Mouse (Mus musculus) retina, embryonic 14.5 days (tissue): ENCODE results near the gene Sec14l4.
A peak's percentile ranks its signal among the peaks of the same experiment; 100 is the strongest.

Experiments
- DNase-seq: peaks from one replicate; pipeline ENCODE4 v3.0.0-alpha.2; 2015; ENCODE audit warnings: low spot score

Gene Sec14l4

DNA sequence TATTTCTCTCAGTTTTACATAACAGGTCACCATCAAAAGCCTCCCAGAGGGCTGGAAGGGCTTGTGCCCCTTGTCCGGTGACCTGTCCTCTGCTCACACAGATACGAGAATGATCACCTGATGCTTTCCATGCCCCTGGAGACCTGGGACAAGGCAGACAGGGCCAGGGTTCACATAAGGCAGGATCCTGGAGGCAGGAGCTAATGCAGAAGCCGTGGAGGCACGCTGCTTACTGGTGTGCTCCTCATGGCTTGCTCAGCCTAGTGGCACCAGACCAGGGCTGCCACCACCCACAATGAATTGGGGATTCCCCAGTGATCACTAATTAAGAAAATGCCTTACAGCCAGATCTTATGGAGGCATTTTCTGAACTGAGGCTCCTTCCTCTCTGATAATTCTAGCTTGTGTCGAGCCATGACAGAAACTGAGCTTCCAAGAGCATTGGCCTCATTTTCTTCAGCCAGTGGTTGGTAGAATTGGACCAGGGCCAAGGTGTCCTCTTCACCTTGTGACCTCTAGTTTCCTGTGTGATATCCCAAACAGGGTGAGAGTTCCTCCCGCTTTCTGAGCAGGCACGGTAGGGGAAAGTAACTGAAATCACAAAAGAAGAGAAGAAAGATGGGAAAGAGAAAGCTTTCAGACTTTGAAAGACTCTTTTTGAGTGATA lies 47.1 kb downstream of the Sec14l4 start:
- DNase-seq = no peak

DNA sequence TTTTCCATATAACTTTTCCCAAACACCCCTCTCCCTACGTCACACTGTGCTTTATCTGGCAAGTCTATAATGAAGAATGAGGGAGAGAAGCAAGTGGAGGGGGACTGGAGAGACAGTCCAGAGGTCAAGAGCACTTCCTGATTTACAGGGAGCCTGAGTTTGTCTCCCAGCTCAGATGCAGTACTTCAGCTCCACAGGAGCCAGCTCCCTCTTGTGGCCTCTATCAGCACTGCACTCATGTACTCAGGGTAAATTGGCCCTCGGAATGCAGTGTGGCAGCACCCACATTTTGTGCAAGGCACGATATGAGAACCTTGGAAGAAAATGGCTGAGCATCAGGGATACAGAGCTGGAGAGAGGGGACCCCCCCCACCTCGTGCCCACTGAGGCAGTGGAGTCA lies 49.0 kb downstream of the Sec14l4 start:
- DNase-seq = peak; percentile 78

GRCm38 (mm10) chr11:4083316-4084078 lies 52.2 kb downstream of the Sec14l4 start:
- DNase-seq = peak; percentile 95

- DNase-seq = no peak
These were observed 55.0 kb downstream of the Sec14l4 start for GRCm38 (mm10) chr11:4086246-4086645.

- DNase-seq = no peak
These were observed 56.0 kb downstream of the Sec14l4 start for GRCm38 (mm10) chr11:4087267-4087666.

DNA sequence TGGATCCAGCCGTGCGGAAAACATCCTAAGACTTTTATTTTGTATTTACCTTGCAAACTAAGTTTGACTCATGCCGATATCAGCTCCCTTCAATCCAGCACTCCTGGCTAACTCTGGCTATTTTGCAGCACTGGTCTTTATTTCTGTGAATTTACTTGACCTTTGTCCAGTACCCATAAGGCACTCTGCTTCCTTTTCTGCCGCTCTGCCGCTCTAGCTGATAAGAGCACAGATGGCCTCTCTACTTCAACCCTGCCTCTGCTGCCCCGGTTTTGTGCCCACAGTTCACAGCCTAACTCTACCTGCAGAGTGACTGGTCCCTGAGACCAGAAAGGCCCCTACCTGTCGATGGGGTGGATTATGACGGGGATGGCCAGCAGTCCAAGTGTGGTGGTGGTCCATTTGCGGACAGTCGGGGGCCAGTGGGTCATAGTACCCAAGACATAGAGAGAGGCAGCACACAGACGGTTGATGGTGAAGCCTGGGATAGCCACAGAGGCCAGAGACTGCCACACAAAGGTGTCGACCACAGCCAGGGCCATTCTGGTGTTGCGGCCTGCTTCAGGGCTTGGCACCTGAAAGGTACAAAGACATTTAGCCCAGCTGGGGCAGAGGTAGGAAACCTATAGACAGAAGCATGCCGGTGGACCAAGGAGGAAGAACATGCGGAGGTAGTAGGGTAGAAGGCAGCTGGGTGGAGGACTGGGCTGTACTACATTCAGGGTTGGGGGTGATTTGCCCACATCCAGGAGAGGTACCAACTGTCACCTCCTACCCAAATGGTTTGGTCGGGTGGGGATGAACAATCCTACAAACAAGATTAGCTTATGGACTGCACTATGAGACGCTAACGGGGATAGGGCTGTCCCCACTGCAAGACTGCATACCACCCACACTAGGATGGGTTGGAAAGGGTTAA lies 62.5 kb downstream of the Sec14l4 start:
- DNase-seq = no peak

DNA sequence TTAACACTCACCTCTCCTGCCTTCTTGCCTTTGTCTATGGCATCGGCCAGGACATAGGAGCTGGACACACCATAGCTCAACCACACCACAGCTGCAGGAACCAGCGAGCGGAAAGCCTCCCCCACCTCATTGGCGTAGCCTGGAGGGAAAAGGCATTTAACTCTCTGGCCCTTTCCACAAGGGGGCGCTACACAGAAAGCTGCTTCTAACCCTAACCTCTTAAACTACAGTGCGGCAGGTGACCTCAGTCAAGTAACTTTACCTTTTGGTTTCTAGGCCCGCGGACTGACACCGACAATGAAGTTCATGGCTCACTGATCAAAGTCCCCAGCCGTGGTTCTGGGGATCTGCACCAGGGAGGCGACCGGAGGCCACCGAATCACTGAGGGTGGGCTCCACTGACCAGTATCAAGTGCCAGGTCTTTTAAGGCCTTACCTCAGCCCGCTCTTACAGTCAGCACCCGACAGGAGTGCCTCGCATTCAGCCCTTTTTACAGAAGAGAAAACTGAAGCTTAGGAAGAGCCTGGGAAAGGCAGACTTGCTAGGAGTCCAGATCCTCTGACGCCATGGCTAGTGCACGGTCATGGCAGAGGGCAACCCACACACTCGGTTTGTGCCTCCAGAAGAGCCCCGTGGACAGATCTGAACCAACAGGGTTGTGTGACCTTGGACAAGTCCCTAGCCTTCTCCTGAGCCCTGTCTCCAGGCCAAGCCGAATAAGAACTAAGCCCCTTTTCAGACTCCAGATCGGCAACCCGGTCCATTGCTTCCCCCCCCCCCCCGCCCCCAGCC lies 63.3 kb downstream of the Sec14l4 start:
- DNase-seq = peak; percentile 85

DNA sequence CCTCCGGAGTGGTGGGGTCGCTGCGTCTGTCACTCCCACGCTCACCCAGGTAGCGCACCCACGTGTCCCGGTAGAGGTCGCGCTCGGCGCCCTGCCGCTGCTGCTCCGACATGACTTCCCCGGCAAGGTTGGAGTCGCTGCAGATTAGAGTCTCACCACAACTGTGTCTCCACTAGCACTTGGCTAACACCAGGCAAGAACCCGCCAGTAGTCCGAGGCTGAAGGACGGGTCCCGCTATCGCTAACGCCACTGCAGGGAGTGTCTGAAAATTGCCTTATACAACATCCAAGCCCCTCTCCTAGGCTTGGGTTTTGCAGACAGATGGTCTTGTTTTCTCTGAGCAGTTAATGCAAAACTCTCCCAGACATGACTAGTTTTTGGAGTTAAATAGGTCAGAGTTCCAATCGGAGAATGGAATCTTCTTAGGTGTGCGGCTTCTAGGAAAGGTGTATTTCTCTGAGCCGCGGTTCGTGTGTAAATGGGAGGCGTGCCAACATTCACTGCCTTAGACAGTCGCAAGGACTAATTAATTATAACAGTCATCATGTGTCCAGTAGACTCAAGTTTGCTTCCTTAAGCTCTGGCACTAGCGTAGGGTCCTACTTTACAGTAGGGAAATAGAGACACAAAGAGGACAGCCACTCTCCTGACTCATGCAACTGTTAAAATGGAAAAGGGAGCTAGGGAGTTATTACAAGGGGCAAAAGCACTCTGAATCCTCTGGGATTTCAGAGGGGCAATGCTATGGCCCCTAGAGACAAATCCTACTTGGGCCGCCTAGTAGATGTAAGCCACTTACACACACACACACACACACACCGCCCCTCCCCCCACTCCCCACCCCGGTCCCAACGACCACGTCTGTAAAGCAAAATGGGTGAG lies 64.2 kb downstream of the Sec14l4 start, which contains the start of gene Mtfp1:
TSS of gene Mtfp1 (minus strand) at position 275 of the 883 bp plus-strand sequence.
- peak; percentile 71 for DNase-seq

DNA sequence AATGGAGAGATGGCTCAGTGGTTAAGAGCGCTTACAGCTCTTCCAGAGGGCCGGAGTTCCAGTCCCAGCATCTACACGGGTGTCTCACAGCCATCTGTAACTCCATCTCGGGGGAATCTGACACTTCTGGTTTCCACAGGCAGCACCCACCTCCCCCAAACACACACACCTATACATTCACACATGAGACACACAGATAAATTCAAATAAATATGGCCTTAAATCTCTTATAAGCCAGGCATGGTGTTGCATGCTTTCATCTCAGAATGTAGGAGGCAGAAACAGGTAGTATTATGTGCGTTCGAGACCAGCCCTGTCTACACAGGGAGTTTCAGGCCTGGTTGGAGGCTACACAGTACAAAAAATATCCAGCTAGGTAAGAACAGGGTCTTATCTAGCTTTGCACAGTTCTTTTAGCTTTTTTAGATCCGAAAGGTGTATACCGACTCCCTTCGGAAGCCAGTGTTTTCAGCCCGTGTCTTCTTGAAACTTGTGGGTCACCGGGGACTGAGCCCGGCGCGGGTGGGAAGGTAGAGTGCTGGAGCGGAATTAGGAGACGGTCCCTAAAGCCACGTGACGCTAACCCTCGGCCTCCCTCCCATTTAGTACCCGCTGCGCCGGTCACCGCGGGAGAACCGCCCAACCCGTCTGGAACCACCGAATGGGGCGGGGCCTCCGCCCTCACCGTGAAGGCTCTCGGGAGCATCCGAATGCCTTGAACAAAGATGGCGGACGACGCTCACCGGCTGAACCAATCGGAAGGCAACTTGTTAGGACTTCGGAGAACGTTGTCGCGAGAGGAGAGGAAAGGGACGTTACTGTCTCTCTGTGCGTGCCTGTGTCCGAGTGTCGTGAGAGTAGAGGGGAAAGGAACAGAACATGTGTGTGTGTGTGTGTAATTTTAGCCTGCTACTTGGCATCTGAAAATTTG lies 65.1 kb downstream of the Sec14l4 start:
- DNase-seq = peak; percentile 99

DNA sequence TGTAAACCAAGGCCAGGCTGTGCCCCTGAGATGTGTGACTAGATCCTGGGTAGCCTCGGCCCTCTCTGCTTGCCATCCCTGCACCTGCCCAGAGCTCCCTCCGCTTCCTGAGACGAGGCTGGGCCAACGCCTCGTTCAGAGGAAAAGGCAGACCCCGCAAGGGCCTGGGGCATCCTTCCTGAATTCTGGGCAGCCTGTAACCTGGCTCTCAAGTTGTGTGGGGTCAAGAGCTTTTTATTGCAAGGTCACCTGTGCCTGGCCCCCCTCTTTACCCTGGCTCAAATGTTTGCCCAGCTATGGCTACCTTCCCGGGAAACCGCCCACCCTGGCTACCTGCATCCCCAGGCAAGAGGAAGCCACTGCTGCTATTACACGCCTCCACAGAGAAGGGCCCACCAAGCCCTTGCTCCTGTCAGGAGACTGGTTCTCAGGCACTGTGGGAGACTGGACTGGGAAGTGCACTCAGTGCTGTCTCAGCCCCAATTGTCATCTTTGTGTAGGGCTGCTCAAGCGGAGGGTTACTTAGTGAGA lies 65.9 kb downstream of the Sec14l4 start:
- peak; percentile 58 for DNase-seq
